Mouse (Mus musculus): ENCODE measurements around the gene Pi4ka.

- no peak for TF ChIP-seq CTCF (IDR thresholded peaks at IDR 0.05; ENCODE audit: low read depth)
- no peak for TF ChIP-seq EP300 (IDR thresholded peaks at IDR 0.05; ENCODE audit: low read depth)
These were observed 76.1 kb downstream of the Pi4ka start for GRCm38 (mm10) chr16:17329848-17330570.

All from liver, postnatal 0 days (tissue).